Mouse (Mus musculus) kidney, postnatal 4 days (tissue): ENCODE data around the gene Zfp141.
A peak's percentile ranks its signal among the peaks of the same experiment; 100 is the strongest.

Experiments used
- DNase-seq, 2 experiments: peaks; one replicate each; pipeline ENCODE4 v3.0.0; 2021; ENCODE audit warnings: mixed read lengths in 2 of 2

The Zfp141 gene

DNA sequence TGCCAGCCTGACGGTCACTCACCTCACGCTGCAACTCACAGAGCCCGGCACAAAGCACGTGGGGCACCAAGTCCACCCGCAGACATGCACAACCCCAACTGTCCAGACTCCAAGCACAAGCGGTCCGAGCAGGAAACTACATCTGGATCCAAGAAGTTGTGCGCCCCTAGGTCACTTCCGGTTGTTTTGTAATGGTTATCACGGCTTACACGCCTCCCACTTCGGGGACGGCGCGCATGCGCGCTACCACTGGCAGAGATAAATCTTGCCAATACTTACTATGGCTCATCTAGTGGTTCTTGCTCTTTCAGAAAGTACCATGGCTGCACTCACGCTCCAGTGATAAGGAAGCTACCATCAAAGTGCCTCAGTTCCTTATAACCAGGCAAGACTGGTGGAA is at the start of gene Zfp141:
Gene Zfp141 (minus strand): TSS at position 153 of the 400 bp plus-strand sequence.
- peak; percentile 85 to 92 for DNase-seq

DNA sequence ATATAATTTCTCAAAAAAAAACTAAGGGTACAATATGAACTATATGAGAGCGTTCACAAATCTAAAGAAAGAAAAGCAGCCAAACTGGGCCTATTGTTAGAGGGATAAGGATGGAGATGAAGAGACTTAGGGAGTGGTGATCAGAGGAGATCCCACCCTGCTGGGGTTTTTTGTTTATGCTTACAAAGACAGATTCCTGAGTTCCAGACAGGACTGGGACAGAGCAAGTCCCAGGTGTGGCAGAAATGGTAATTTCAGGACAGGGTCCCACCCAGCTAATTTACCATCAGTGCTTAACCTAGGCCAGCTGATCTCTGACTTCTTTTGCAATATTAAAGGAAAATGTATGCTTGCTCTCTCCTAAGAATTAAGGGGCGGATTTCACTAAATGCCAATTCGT is 46.2 kb upstream of the Zfp141 start:
- DNase-seq, result no peak

DNA sequence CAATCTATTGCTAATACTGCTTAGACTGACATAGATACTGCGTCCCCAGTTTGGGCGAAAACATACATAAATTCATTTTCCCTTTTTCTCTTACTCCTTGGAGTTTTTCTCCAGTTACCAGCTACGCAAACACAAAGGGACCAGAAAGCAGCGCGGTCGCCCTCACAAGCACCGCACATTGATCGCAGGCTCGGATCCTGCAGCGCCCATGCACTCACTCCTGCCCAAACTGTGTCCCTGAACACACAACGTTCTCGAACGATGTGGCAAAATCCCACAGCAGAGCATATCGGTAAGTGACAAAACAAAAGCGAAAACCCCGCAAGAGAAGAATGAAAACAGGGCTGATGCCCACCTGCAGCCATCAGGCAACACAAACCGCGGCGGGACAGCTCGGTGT is 354 bp downstream of the Zfp141 start:
- DNase-seq, result no peak

DNA sequence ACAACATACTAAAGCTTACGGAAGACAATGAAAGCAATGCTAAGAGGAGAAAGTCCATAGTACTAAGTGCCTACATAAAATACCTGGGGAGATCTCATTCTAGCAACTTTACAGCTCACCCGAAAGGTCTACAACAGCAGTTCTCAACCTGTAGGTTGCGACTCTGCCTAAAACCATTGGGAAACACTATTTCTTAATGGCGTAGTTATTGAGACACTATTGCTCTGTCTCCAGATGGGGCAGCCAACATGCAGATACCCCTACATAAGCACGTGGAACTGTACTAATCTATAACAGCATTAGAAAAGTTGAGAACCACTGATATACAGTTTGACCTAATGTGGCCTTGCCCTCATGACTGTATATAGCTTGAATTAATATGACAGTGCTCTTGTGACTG is 7.3 kb downstream of the Zfp141 start:
- DNase-seq, result no peak

DNA sequence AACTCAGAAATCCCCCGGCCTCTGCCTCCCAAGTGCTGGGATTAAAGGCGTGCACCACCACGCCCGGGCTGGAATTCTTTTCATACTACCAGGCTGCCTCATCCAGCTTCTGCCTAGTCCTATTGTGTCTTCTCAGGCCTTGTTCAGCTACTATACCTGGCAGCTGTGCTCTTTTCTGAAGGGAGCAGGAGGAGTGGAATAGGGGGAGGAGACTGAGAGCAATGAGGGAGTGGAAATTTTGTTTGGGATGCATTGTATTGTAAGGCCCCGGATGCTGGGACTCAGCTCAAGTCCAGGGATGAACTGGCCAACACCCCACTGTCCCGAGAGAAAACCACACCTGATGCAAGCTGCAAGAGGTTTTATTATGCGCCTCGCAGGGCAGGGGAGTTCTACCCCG is 8.2 kb downstream of the Zfp141 start:
- DNase-seq, result no peak

DNA sequence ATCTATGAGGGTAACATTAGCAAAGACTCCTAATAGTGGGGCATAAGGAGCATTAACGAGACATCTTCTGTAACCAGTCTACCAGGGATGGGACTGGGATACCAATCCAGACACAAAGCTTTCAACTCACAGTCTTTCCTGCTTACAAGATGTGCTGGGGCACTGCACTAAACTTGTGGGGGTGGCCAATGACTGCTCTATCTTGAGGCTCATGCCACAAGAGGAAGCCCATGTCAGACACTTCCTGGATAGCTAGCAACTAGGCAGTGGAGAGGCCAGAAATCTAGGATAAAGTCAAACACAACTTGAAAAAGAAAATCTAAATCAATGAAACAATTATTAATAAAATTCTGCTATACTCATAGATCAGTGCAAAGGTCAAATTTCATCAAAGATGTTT is 9.3 kb downstream of the Zfp141 start:
- no peak for DNase-seq

DNA sequence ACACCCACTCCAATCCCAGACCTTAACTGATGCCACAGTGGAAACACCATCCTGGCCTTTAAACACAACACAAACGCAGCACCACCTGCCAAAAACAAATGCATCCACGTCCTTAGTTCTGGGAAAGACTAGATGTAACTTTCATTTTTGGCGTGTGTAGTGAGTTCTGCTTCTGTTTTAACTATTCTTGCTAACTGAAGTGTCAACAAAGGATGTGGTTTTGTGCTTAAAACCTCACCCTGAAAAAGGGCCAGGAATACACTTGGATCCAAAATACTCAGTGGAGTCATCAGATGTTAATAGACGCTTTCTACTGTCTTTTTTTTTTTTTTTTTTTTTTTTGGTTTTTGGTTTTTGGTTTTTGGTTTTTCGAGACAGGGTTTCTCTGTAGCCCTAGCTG is 14.7 kb downstream of the Zfp141 start:
- DNase-seq, result no peak

DNA sequence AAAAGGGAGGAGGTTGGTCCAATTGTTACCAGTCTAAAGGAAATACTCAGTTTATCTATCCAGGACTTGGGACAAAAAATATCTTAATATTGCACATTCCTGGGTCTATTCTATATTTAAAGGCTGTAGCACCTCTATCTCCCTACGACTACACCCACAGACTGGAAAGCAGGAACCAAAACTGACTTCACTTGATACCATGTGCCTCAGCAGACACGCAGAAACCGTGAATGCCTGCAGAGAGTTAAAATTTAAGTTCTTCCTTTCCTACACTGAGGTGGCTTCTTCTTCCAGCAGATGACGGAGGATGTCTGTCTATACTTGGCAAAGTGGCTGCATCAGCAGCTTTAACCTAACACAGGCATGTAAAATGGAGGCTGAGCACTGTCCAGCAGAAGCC is 15.2 kb downstream of the Zfp141 start:
- no peak for DNase-seq

DNA sequence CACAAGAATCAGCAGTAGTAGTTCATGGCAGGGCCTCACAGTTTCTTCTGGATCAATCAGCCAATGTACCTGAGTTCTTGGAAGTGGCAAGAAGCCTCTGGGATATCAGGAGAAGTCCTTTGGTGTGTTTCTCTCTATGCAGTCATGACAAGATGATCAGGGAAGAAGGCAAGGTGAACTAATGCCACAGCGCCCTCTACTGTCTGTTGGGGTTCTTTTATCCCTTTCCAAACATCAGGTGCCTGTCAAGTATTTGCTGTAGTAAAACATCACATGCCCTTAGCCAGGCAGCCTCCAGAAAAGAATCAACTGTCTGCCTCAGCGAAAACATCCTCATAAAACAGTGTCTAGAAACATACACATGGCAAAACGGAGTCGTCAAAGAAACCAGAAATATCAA is 50.9 kb downstream of the Zfp141 start:
- no peak for DNase-seq

DNA sequence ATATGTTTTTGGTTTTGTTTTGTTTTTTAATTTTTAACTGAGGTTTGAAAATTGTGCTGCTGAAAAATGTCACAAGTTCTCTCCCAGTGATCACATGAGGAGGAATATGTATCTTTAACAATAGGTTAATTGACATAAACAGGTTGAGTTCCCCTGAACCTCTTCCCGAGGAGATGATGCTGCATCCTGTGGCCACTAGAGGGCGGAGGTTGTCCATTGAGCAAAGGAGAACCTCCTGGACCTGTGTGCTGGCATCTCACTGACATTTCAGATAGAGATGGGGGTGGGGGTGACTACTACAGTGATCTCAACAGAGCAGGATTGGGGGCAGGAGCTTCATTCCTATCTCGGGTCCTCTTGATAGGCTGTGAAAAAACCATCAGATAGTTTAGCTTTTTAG is 54.9 kb downstream of the Zfp141 start:
- peak; percentile 17 to 32 for DNase-seq

DNA sequence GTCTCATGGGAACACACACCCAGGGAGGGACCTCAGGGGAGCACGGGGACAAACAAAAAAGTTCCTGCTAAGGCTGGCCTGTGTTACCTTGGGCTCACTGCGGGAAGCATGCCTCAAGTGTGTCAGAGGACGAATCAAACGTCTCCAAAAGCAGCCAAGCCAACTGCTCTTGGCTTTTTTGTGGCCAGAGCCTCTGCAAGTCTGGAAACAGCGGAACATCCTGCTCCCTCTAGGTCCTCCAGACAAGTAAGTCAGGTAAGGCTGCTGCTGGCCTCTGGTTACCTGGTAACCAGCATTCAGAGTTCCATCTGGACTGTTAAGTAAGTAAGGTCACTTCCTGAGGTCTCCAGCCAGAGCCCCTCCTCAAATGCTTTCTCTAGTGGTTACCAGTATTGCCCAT is 57.7 kb downstream of the Zfp141 start, which contains the start of gene 4933421I07Rik:
Gene 4933421I07Rik (minus strand): TSS at position 271 of the 400 bp plus-strand sequence.
- no peak for DNase-seq

DNA sequence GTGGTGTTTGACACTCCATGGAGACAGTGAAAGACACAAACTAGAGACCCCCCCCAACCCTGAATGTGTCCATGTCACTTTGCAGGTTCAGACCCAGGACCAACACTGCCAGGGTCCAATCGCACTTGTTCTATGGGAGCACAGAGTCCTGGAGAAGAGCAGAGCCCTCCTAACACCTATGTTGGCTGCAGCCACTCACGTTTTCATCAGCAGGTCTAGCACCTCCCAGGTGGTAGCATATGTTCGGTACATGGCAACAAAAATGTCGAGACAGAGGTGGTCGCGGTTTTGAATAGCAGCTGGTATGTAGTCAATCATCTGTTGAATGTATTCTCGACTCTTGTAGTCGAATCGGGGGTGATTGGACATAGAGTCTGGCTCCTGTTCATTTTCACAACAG is 58.2 kb downstream of the Zfp141 start:
- no peak for DNase-seq
